Mouse (Mus musculus) CH12.LX (cell line): ENCODE results near the gene Zfp280c.

Experiments used
- BHLHE40 ChIP-seq: IDR thresholded peaks from 2 replicates; pipeline ENCODE4 v1.6.1; 2011; ENCODE audit warnings: mild to moderate bottlenecking, low read depth, low read length, improper control_type of control experiment
- CTCF ChIP-seq, 2 experiments: IDR thresholded peaks in 1 of 2; conservative IDR thresholded peaks in 1 of 2; 2 replicates each; pipeline ENCODE4 v1.5.1; 2011 to 2012; ENCODE audit warnings: low read depth in 2 of 2, low read length in 2 of 2, improper control_type of control experiment in 1 of 2, inconsistent platforms in 1 of 2, mild to moderate bottlenecking in 1 of 2, moderate library complexity in 1 of 2
- EP300 ChIP-seq: IDR thresholded peaks from 2 replicates; pipeline ENCODE4 v1.6.1; 2011; ENCODE audit warnings: low read length, improper control_type of control experiment
- JUND ChIP-seq: conservative IDR thresholded peaks from 2 replicates; pipeline ENCODE4 v1.6.1; 2011; ENCODE audit warnings: low read depth, low read length, improper control_type of control experiment
- MAFK ChIP-seq: IDR thresholded peaks from 2 replicates; pipeline ENCODE4 v1.6.1; 2011; ENCODE audit warnings: low read length, improper control_type of control experiment; ENCODE audit not compliant: insufficient replicate concordance
- MEF2A ChIP-seq: IDR thresholded peaks from 2 replicates; pipeline ENCODE4 v1.6.1; 2014; ENCODE audit warnings: low read depth, mild to moderate bottlenecking, inconsistent platforms, low read length, improper control_type of control experiment, borderline replicate concordance
- MXI1 ChIP-seq: IDR thresholded peaks from 2 replicates; pipeline ENCODE4 v1.6.1; 2011; ENCODE audit warnings: mild to moderate bottlenecking, low read depth, low read length, improper control_type of control experiment
- NELFE ChIP-seq: IDR thresholded peaks from 2 replicates; pipeline ENCODE4 v1.6.1; 2011; ENCODE audit warnings: low read depth, low read length, improper control_type of control experiment
- POLR2A ChIP-seq: IDR thresholded peaks from 2 replicates; pipeline ENCODE4 v1.6.1; 2011; ENCODE audit warnings: low read depth, mild to moderate bottlenecking, improper control_type of control experiment, low read length
- RCOR1 ChIP-seq: conservative IDR thresholded peaks from 2 replicates; pipeline ENCODE4 v1.6.1; 2012; ENCODE audit warnings: low read depth, mild to moderate bottlenecking, inconsistent platforms, low read length, improper control_type of control experiment
- SMC3 ChIP-seq: IDR thresholded peaks from 2 replicates; pipeline ENCODE4 v1.6.1; 2011; ENCODE audit warnings: low read depth, low read length, improper control_type of control experiment
- USF1 ChIP-seq: IDR thresholded peaks from 2 replicates; pipeline ENCODE4 v1.6.1; 2014; ENCODE audit warnings: low read depth, mild to moderate bottlenecking, inconsistent platforms, low read length, improper control_type of control experiment
- USF2 ChIP-seq: conservative IDR thresholded peaks from 2 replicates; pipeline ENCODE4 v1.6.1; 2011; ENCODE audit warnings: low read depth, low read length, improper control_type of control experiment
- ZKSCAN1 ChIP-seq: IDR thresholded peaks from 2 replicates; pipeline ENCODE4 v1.6.1; 2012; ENCODE audit warnings: low read depth, inconsistent platforms, low read length, improper control_type of control experiment, borderline replicate concordance

DNA sequence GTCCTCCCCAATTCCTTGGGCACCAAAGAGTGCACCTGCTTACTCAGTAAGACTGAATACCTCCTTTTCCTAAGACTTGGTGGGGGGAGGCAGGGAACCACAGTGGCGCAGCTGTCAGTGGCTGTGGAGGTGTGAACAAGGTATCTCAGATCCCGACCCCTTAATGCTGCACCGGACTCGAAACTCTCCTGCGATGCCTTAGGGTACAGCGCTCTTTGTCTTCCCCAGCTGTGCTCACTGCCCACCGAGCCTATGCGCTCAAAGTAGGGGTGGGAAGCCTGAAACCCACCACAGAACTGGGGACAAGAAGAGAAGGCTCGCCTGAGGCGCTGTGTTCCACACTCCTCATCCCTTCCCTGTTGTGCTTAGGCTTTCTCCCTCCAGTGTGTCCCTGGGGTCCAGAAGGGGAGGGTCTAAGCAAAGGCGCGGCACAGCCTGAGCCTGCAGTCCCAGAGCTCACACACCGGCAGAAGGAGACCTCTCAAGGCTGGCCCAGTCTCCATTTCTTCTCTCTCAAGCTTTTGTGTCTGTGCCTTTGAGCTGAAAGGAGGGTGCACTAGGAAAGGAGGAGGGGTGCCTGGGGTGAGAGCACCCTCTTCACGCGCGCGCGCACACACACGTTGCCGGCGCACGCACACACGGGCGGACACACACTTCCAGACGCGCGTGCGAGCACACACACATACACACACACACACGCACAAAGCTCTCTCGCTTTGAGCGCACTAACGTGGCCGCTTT, 75.3 kb downstream of the Zfp280c start, which contains the start of gene Rab33a:
- TF ChIP-seq CTCF (conservative IDR thresholded peaks at IDR 0.05 in 1 of 2, IDR thresholded peaks at IDR 0.05 in 1 of 2; ENCODE audit: low read depth in 2 of 2, low read length in 2 of 2) (no peak), BHLHE40 (no peak), ZKSCAN1 (no peak), MEF2A (no peak), MXI1 (no peak), EP300 (no peak), NELFE (no peak), JUND (no peak), USF2 (no peak), USF1 (no peak), SMC3 (no peak), POLR2A (no peak), RCOR1 (no peak), MAFK (no peak)
